Mouse (Mus musculus): Measurements from ENCODE around the gene Bag5.

DNA sequence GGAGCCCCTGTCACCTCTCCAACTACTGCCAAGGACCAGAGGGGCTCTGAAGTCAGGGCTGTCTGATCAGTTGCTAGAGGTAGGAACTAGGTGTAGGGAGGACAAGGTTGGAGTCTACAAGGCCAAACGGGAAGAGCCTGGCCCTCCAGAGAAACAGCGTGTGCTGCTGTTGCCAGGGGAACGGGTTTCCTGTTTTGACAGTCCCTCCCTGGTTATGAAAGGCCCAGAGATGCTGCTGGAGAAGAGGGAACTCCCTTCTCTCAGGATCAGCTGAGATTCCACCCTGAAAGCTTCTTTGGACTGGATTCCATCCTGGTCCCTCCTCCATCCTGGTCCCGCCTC, 13.0 kb upstream of the Bag5 start:
- TF ChIP-seq POLR2A (IDR thresholded peaks at IDR 0.05; ENCODE audit: low read depth, low read length) (no peak), CTCF (conservative IDR thresholded peaks at IDR 0.05; ENCODE audit: insufficient read depth, insufficient read length, low read depth, low read length) (no peak)
